Mouse (Mus musculus): Measurements from ENCODE around the gene Lman1l.

The Lman1l gene

DNA sequence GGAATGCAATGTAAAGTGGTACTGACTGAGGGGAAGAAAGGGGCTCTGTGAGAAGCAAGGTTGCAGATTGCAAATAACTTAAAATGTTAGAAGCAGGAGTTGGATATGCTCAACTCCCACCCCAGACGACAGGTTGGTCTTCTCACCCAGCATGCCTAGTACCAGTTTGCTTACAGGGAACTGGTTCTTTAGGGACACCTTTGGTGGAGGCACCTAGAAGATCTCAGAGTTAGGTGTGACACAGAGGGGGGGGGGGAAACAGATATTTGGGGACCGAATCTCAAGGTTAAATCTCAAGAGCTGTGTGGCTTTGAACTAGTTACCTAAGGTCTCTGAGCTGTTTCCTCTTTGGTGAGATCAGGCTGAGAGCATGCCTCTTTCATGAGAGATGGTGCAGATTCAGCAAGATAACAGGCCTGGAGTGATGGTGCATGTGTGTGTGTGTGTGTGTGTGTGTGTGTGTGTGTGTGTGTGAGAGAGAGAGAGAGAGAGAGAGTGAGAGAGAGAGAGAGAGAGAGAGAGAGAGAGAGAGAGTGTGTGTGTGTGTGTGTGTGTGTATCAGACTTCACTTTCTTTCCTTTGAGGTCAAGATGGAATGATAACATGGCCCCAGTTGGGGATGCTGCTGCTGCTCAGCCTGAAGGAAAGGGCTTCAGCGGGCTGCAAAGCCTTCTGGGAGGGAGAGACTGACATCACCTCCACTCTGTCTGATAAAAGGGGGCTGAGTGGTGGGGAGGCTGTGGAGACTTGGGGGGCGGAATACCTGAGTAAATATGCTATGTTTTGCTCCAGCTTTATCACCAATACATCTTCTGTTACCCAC lies 26.9 kb upstream of the Lman1l start:
- in situ Hi-C loops (cut with MboI, MseI): loop anchor here in 1 of 2 experiments (10.0 kb wide), 1 partner anchor 1827 kb away; no protein-coding TSS in a partner anchor

DNA sequence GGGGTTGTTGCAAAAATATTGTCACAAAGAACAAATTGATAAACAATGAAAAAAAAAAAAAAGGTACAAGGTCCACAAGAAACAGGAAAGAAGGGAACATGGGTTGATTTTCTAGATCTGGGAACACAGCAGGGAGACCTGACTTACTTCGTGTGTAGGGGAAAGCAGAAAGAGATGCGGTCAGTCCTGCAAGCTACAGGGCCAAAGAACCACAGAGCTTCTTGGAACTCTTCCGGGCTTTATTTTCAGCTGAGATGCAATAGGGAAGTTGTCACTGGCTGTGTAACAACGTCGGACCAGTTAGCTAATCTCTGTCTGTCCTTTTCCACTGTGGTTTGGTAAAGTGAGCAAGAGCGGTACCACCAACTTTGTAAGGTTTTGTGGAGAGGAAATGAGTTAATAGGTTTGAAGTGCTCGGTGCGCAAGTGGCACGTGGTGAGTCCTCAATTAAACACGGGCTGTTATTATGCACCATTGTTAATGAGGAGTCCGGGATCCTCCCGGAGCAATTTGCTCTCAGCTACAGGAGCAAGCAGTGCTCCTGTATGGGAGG lies 26.1 kb upstream of the Lman1l start:
- in situ Hi-C loops (cut with MboI, MseI): loop anchor here in 1 of 2 experiments (10.0 kb wide), 1 partner anchor 1828 kb away; no protein-coding TSS in a partner anchor

DNA sequence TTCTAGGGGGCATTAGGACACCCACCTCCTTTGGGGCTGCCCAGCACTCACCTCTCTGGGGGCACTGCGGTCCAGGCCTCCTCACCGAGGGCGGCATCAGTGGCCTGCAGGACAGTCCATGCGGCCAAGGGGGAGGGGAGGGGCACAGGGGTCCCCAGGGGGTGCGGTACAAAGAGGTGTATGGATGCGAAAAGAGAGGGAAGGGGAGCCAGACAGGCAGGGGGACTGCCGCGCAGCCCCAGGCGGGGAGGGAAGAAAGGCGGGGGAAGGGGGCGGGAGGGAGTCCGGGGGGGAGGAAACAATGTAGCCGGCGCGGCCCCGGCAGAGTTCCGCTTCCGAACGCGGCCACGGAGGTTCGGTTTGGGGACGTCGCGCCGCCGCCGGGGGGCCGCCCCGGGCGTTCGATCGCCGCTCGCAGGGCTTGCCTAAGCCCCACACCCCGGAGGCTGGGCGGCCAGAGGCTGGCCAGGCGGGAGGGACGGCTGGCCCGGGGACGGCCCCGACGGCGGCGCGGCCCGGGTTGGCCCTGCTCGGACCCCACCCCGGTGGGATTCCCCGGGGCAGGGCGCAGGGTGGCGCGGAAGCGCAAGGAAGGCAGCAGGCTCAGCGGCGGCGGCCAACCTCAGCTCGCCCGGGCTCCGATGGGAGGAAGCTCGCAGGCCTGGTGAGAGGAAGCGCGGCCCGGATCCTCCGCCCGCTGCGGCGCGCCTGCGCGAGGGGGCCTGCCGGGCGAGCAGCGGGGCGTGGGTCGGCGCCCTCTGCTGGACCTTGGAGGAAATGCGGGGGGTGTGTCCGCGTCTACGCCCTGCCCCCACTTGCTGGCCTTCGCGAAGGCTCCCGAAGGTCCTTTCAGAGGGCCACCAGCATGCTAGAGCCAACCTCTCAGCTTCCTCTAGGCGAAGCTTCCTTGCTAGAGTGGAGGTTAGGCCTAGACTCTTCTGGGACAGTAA lies 24.6 kb upstream of the Lman1l start:
- in situ Hi-C loops (cut with MboI, MseI): loop anchor here (5.0 to 10.0 kb wide), 2 partner anchors 108 to 1830 kb away; partner anchors contain the start of gene Fam219b (in 1 of the 2)

DNA sequence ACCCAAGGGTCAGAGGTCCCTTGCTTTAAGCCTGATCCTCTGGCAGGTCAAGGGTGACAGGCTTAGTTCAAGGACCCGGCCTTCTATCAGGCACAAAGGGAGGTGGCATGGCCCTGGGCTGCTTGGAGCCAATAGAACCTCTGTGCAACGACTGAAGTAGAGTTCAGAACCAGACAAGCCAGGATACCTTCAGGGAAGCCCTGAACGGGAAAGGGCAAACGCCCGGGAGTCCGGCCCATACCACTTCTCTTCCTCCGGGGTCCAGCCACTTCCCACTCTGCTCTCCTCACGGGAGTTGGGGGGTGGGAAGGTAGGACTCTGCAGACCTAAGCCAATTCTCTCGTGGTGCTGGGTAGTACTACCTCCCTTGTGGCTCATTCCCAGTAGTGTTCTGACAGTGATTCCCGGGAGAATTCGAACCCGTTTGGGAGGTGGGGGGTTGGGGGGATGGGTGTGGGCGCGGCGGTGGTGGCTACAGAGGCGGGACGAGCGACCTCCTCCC lies 23.9 kb upstream of the Lman1l start:
- in situ Hi-C loops (cut with MboI, MseI): loop anchor here (5.0 to 10.0 kb wide), 2 partner anchors 107 to 1830 kb away; partner anchors contain the start of gene Fam219b (in 1 of the 2)

DNA sequence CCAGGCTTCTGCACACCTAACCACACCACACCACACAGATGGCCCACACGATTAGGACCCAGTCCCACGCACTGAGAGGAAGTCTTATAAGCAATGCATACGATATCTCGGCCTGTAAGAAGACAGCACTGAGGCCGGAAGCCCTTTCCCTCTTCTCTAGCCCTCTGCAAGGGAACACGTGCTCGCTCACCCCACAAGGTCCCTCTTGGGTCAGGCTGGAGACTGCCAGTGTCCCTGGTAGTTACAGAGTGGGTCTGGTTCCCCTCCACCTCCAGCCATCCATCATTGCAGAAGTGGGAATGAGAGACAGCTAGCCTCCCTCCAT lies 23.2 kb upstream of the Lman1l start:
- in situ Hi-C loops (cut with MboI, MseI): loop anchor here (5.0 to 10.0 kb wide), 2 partner anchors 107 to 1831 kb away; partner anchors contain the start of gene Fam219b (in 1 of the 2)

DNA sequence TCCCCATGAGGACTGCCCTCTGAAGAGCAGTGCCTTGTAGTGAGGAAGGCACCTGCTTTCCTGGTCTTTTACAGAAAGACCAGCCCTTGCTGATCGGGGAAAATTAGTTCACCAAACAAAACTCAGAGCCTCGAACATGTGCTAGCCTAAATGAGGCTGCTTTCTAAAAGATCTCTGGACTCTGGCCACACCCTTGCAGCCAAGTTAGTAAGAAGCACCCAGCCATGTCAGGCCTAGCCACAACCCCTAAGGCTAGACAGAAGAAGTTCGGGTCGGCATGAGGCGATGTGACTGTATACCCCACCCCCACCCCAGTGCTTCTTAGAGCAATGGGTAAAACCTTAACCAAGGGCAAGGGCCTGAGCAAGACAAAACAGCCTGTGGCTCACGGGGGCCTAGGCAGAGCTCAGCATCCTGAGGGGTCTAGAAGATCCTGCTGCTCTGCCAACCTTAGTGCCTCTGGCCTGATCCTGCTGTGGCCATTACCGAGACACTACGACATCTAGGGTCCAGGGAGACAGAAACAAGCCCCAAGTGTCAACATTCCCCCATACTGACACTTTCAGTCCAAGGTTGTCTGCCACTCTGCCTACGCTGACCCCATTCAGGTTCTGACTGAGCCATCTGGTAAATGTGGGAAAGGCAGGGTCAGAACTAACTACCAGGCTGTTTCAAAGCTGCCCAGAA lies 22.7 kb upstream of the Lman1l start:
- in situ Hi-C loops (cut with MboI, MseI): loop anchor here (5.0 to 10.0 kb wide), 2 partner anchors 106 to 1831 kb away; partner anchors contain the start of gene Fam219b (in 1 of the 2)

DNA sequence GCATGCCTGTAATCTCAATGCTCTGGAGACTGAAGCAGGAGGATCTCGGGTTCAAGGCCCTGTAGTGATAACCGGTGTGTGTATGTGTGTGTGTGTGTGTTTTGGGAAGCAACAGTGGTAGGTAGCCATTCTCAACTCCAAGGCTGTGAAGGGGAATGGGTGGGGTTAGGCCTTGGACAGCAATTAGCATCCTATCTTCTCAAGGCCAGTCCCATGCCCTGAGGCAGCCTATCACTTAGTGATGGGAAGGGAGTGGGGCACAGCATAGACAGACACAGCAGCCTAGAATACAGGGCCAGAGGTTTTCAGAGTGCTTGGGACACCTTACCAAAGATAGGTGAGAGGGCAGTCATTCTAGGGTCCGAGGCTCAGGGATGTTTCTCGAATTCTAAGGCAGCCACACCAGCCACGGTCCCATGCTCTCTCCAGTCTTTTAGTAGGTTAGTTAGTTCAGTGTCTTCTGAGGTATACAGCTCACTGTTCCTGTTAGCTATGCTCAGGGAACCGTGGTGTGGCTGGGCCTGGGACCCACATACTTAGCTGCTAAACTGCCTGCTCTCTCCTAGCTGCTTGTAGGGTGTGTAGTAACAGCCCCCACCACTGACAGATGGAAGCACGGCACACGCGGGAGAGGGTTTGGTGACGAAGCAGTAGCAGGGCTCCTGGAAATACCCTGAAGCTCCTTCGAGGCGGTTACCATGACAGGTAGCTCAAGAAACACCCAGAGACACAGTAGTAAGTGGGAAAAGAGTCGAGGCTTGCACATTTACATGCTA lies 21.4 kb upstream of the Lman1l start:
- in situ Hi-C loops (cut with MboI, MseI): loop anchor here (5.0 to 10.0 kb wide), 2 partner anchors 105 to 1833 kb away; partner anchors contain the start of gene Fam219b (in 1 of the 2)

DNA sequence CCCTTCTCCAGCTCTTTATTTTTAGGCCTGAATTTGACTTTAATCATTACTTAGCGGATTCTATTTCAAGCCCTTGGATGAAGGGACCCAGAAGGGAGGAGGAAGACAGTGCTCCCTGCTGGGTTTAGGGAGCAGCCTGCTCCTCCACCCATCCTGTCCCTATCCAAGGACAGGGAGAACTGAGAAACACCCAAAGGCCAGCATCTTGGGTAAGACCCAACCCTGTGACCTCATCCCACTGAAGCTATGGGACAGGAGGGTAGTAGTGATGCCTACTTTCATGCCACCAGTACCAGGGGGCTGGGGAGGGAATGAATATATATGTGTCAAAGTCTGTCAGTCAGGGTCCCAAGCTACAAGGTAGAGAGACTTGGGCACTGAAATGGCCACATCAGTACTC lies 20.4 kb upstream of the Lman1l start:
- in situ Hi-C loops (cut with MboI, MseI): loop anchor here (5.0 to 10.0 kb wide), 2 partner anchors 104 to 1834 kb away; partner anchors contain the start of gene Fam219b (in 1 of the 2)

DNA sequence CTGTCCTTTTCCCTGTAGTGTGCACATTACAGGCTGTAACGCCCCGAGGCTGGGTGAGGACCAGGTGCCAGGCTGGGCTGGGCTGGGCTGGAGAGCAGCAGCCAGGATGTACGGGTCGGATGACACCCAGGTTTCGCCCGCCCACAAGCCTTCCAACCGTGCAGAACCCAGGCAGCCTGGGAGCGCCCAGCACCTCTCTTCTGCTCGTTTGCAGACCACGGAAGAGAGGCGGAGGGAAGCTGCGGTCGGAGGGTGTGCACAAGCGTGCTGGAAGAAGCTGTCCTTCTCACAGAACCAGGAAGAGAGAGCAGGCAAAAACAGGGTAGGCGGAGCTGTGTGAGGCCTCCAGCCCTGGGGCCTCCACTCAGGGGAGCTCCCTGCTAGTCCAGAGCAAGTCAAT lies 19.8 kb upstream of the Lman1l start:
- in situ Hi-C loops (cut with MboI, MseI): loop anchor here (5.0 to 10.0 kb wide), 2 partner anchors 103 to 1834 kb away; partner anchors contain the start of gene Fam219b (in 1 of the 2)

DNA sequence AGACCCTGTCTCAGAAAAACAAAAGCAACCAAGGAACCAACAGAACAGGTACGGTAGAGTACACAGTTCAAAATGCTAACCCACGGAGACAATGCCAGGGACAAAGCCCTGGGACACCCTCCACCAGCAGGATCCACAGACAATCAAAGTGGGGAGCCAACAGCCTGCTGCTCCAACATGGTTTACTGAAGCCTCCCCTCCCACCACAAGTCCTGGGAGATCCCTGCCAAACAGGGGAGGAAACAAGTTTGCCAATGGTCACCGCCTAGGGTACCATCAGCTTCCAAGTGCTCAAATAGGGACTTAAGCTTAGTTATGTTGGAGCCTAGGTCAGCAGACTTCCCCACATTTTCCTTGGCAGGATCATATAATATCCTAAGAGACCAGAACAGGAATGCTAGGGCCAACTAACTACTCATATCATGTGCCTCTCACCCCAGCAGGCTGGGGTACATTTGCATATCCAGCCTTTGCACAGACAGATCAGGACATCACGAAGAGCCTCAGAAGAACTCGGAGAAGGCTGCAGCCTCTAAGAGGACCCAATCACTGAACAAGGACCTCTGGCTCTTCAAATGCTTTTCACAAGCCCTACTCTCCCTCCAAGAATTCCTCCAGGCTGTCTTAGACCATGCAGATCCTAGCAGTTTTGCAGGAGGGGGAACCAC lies 19.2 kb upstream of the Lman1l start:
- in situ Hi-C loops (cut with MboI, MseI): loop anchor here (5.0 to 10.0 kb wide), 2 partner anchors 102 to 1835 kb away; partner anchors contain the start of gene Fam219b (in 1 of the 2)

DNA sequence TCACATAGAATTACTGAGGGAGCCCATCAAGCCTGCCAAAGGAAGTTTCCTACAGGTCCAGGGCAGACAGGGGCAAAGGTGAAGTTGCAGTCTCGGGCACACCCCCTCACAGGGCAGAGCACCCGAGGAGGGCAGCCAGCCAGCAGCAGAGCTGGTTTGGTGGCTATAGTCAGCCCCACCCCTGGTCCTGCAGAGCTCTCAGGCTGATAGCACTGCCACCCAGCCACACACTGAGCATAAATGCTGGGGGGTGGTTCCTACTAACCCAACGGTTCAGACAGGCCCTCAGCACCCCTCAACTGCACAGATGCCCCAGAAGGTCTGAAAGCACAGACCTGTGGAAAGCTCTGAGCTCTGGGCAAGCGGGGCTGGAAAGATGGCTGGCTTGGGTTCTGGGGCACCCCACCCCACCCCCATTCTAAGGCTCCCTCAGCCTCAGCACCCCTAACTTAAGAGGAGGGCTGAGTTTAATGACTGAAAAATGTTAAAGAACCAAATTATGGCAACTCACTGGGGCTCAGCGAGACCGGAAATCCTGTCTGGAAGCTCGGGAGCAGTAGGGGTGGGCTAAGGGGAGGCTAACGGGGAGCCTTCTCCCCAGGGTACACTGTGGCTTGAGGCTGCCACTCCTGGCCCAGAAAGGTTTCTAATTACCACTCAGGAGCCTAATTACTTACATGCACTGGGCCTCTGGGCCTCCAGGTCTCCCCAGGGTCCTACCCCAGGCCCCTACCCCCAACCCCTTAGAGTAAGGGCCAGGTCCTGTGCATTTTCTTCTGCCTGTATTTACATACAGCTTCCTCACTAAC lies 18.3 kb upstream of the Lman1l start:
- in situ Hi-C loops (cut with MboI, MseI): no loop called here

DNA sequence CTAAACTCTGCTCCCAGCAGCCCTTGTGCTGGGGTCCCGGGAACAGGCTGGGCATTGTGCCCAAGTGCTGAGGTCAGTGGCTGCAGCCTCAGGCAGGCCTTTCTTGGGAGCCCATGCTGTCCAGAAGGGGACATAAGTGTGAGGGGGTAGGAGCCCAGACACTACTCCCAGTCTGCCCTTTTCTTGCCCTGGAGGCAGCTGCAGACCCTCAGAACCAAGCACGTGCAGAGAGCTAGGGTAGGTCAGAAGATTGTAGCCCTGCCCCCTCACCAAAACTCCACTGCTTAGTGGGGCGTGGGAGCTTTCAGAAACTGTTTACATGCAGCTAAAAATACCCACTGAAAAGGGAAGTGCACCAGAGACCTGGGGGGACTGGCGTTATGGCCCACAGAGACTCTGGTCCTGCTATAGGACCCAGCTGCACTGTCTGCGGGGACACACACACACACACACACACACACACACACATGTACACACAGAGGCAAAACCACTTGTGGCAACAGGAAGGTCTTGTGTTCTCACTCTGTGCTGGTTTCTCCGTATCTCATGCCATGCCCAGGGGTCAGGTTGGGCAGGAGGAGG lies 17.3 kb upstream of the Lman1l start:
- in situ Hi-C loops (cut with MboI, MseI): no loop called here

DNA sequence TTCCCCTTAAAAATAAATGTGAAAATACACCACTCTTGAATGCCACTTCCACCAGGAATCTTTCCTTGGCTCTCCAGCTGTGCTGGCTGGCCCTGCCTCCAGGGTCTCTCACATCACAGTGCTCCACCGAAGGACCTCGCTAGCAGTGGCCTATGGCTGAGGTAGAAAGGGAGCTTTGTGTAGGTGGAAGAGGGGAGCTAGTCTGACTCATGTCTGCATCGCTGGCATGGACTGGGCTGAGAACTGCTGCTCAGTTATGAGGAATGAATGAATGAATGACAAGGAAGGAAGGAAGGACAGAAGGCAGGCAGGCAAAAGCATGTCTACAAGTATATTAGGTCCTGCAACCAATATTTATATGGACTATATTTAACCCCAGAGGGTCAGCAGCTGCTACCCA lies 16.7 kb upstream of the Lman1l start:
- in situ Hi-C loops (cut with MboI, MseI): no loop called here

DNA sequence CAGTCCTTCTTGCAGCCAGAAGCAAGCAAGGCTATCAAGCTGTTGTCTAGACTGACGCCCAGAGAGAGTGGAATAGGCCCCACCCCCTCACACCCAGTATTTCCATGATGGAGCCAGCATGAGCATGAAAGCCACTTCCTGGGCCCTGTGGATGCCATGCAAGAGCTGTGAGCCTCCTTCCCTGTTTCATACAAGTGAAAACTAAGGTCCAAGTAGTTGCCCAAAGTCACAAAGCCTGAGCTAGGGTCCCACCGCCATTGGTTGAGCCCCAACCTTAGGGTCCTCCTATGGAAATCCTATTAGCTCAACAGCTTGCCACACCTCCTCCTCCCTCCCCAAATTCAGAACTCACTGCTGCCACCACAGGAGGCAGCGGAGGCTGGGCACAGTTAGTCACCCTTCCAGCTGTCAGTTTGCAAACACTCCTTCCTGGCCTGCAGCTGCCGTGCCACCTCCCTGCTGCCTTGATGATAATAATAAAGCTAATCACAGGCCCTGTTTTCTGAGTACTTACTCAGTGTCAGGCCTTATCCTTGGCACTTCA lies 13.0 kb upstream of the Lman1l start:
- in situ Hi-C loops (cut with MboI, MseI): no loop called here

DNA sequence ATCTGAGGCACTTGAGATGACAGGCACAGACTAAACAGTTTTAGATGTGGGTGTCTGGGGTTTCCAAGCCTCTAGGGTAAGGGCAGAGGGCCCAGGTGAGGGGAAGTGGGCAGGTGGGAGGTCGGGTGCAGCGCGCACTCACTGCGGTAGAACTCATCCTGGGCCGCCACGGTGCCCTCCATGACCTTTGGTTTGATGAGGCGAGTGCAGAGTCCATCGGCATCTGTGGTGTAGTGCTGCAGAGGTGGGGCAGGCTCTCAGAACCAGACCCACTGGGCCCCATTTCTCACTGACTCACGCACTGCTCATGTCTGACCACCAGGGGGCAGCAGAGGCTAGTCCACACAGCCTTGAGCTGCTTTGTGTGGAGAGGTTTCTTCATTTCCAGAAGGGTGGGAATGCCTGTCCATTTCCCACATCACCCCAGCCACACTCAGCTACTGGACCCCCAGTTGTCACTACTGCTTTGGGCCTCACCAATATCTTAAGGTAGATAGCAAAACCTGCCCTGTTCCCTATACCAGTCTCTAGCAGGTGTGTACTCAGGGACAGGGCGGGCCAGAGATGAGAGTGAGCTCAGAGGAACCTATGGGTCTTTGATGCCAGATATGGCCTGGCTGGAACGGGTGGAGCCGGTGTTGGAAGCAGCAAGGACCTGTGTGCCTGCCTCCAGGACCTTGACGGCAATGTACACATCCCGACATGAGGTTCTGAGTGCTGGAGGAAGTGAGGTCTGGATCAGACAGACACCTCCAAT lies 8.7 kb upstream of the Lman1l start:
- in situ Hi-C loops (cut with MboI, MseI): no loop called here

DNA sequence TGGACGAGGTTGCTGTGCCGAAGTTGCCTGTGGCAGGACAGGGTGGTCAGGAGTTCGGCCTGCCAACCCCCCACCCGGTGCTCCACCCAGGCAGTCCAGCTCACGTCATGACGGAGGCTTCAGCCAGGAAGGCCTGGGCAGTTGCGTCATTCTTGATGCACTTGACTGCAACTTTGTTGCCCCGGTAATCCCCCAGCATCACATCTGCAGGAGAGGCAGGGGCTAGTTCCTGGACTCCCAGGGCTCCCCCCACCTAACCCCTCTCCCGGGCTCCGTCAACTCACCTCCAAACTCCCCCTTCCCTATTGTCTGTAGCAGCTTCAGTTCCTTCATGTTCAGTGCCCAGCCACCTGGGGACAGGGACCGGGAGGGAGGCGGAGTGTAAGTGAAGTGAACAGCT lies 8.1 kb upstream of the Lman1l start:
- in situ Hi-C loops (cut with MboI, MseI): no loop called here

DNA sequence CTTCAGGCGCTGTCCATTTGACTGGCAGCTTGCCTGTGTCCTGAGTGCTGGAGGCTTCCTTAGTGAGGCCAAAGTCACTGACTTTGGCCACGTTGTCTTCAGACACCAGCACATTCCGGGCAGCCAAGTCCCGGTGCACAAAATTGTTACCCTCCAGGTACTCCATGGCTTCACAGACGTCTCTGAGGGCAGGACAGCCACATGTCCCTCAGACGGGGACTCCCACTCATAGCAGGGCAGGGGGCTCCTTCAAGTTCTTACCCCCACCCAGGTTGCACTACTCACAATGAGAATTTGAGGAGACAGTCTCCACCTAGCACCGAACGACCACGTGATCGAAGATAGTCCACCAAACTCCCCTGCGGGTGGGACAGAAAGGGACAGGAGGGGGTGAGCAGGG lies 7.3 kb upstream of the Lman1l start:
- in situ Hi-C loops (cut with MboI, MseI): no loop called here
